Mouse (Mus musculus) brain, embryonic 14.5 days (tissue): Measurements from ENCODE around the gene Clca3a1.

Source experiments
- CTCF ChIP-seq: fragments of 200-500 bp; IDR thresholded peaks from 2 replicates; pipeline ENCODE4 v1.5.1; 2012; ENCODE audit warnings: inconsistent platforms, mild to moderate bottlenecking, moderate library complexity, borderline replicate concordance; ENCODE audit not compliant: insufficient read depth, insufficient read length; ENCODE audit errors: extremely low read depth
- POLR2A ChIP-seq: fragments of 200-500 bp; IDR thresholded peaks from 2 replicates; pipeline ENCODE4 v1.6.1; 2012; ENCODE audit warnings: mild to moderate bottlenecking, inconsistent platforms, borderline replicate concordance; ENCODE audit not compliant: poor library complexity, insufficient read depth, insufficient read length, severe bottlenecking; ENCODE audit errors: extremely low read depth

- TF ChIP-seq CTCF (no peak), POLR2A (no peak)
These were observed 677 bp upstream of the Clca3a1 start for GRCm38 (mm10) chr3:144761454-144761853.
